Mouse (Mus musculus): ENCODE results near the gene Rbfox1.

The Rbfox1 gene

GRCm38 (mm10) chr16:6930795-6931194 lies 1045.6 kb downstream of the Rbfox1 start:
- DNase-seq (ENCODE audit: low spot score), result no peak

GRCm38 (mm10) chr16:6946151-6946550 lies 1061.0 kb downstream of the Rbfox1 start:
- DNase-seq (ENCODE audit: low spot score), result no peak

- DNase-seq (ENCODE audit: low spot score), result no peak
Measured at GRCm38 (mm10) chr16:6949666-6950065, 1064.5 kb downstream of the Rbfox1 start.

GRCm38 (mm10) chr16:6955102-6955675 lies 1070.0 kb downstream of the Rbfox1 start:
- no peak for DNase-seq (ENCODE audit: low spot score)

- DNase-seq (ENCODE audit: low spot score), result no peak
Measured at GRCm38 (mm10) chr16:6961931-6962379, 1076.8 kb downstream of the Rbfox1 start.

- no peak for DNase-seq (ENCODE audit: low spot score)
Measured at GRCm38 (mm10) chr16:6962508-6962907, 1077.4 kb downstream of the Rbfox1 start.

- DNase-seq (ENCODE audit: low spot score), result no peak
Measured at GRCm38 (mm10) chr16:6963533-6963932, 1078.4 kb downstream of the Rbfox1 start.

- DNase-seq (ENCODE audit: low spot score), result no peak
Measured at GRCm38 (mm10) chr16:6964720-6965583, 1079.8 kb downstream of the Rbfox1 start.

GRCm38 (mm10) chr16:6969986-6970385 lies 1084.8 kb downstream of the Rbfox1 start:
- no peak for DNase-seq (ENCODE audit: low spot score)

GRCm38 (mm10) chr16:6976341-6976740 lies 1091.2 kb downstream of the Rbfox1 start:
- DNase-seq (ENCODE audit: low spot score), result no peak

GRCm38 (mm10) chr16:6983947-6984346 lies 1098.8 kb downstream of the Rbfox1 start:
- DNase-seq (ENCODE audit: low spot score), result no peak

GRCm38 (mm10) chr16:6986031-6986430 lies 1100.9 kb downstream of the Rbfox1 start:
- DNase-seq (ENCODE audit: low spot score), result no peak

GRCm38 (mm10) chr16:6986494-6986893 lies 1101.3 kb downstream of the Rbfox1 start:
- DNase-seq (ENCODE audit: low spot score), result no peak

- no peak for DNase-seq (ENCODE audit: low spot score)
Measured at GRCm38 (mm10) chr16:6992251-6992650, 1107.1 kb downstream of the Rbfox1 start.

GRCm38 (mm10) chr16:6993180-6993579 lies 1108.0 kb downstream of the Rbfox1 start:
- DNase-seq (ENCODE audit: low spot score), result no peak

GRCm38 (mm10) chr16:6997109-6997508 lies 1112.0 kb downstream of the Rbfox1 start:
- no peak for DNase-seq (ENCODE audit: low spot score)

- no peak for DNase-seq (ENCODE audit: low spot score)
Measured at GRCm38 (mm10) chr16:6997834-6998233, 1112.7 kb downstream of the Rbfox1 start.

- no peak for DNase-seq (ENCODE audit: low spot score)
Measured at GRCm38 (mm10) chr16:7004565-7004964, 1119.4 kb downstream of the Rbfox1 start.

GRCm38 (mm10) chr16:7005478-7005877 lies 1120.3 kb downstream of the Rbfox1 start:
- no peak for DNase-seq (ENCODE audit: low spot score)

GRCm38 (mm10) chr16:7017310-7017709 lies 1132.2 kb downstream of the Rbfox1 start:
- DNase-seq (ENCODE audit: low spot score), result no peak

GRCm38 (mm10) chr16:7034231-7034630 lies 1149.1 kb downstream of the Rbfox1 start:
- DNase-seq (ENCODE audit: low spot score), result no peak

- no peak for DNase-seq (ENCODE audit: low spot score)
Measured at GRCm38 (mm10) chr16:7036566-7036965, 1151.4 kb downstream of the Rbfox1 start.

- DNase-seq (ENCODE audit: low spot score), result no peak
Measured at GRCm38 (mm10) chr16:7036988-7037387, 1151.8 kb downstream of the Rbfox1 start.

All from ovary, postnatal 36 days (tissue).